ENCODE assay signal across 9 mouse cellular contexts in genomic region chr11:94159066-94159880, GRCm38 (mm10). TPM values are rescaled to one million over a fixed set of nuclear protein-coding genes. Genes with fewer than 3 reads are reported as not detected.
A peak's percentile ranks its signal among the peaks of the same experiment; 100 is the strongest.
DNase-seq lines count a peak whose midpoint lies in the region; ATAC-seq lines count a peak whose summit lies in the region.
"Had no signal": no experiment of that assay in that cellular context is flagged by ENCODE, and none has a peak within 500 bp of the region (broad histone marks: within the 10 kb centered on the region; RNA-seq: fewer than 3 reads in every experiment).

No protein-coding gene starts in this region.

- ATAC-seq in kidney, embryonic 15.5 days (replicated peaks; ENCODE audit: low FRiP score): 0 out of 2 replicates have a peak, but pooled peaks have one; percentile 12
- no peak for ATAC-seq in midbrain, embryonic 16.5 days
- ATAC-seq in megakaryocyte, adult 5-6 weeks (ENCODE audit: poor library complexity, severe bottlenecking): no peak

- H3K4me2 ChIP-seq in kidney, embryonic 15.5 days: no peak overlapping the region
- H3K4me2 ChIP-seq in midbrain, embryonic 16.5 days (ENCODE audit: low read length): peak overlapping the region; percentile 52

- no peaks in the 10 kb centered on the region for H3K9me3 ChIP-seq in kidney, embryonic 15.5 days (replicated peaks)
- H3K9me3 ChIP-seq in midbrain, embryonic 16.5 days (replicated peaks; ENCODE audit: control insufficient read depth, low read length, poor library complexity, severe bottlenecking): no peaks in the 10 kb centered on the region

- no peaks in the 10 kb centered on the region for H3K36me3 ChIP-seq in kidney, embryonic 15.5 days
- H3K36me3 ChIP-seq in midbrain, embryonic 16.5 days (ENCODE audit: control insufficient read depth, insufficient read depth, low read length): no peaks in the 10 kb centered on the region

- H3K9ac ChIP-seq in kidney, embryonic 15.5 days: no peak overlapping the region
- peak overlapping the region; percentile 61 for H3K9ac ChIP-seq in midbrain, embryonic 16.5 days (ENCODE audit: low read depth, low read length)

- peaks cover 40% of the 10 kb centered on the region for H3K4me1 ChIP-seq in kidney, embryonic 15.5 days
- peaks cover 32% of the 10 kb centered on the region for H3K4me1 ChIP-seq in midbrain, embryonic 16.5 days (ENCODE audit: control insufficient read depth, insufficient read depth, low read length)

- peak; percentile 43 for DNase-seq in retina, embryonic 14.5 days (ENCODE audit: low spot score)
- no peak for DNase-seq in retina, postnatal 1 day
- DNase-seq in cerebellum, adult 11 months: peak; percentile 46
- peak; percentile 65 for DNase-seq in gastrocnemius, postnatal 25 days
- DNase-seq in urinary bladder, adult 18-20 months (ENCODE audit: low spot score in 2 of 2): no peak

- no peak overlapping the region for H3K4me3 ChIP-seq in kidney, embryonic 15.5 days (replicated peaks)
- no peak overlapping the region for H3K4me3 ChIP-seq in midbrain, embryonic 16.5 days (ENCODE audit: low read depth, low read length)

- H3K27ac ChIP-seq in kidney, embryonic 15.5 days: peak overlapping the region; percentile 51
- H3K27ac ChIP-seq in midbrain, embryonic 16.5 days (ENCODE audit: low read length): peak overlapping the region; percentile 99
- H3K27ac ChIP-seq: macrophage had no signal

- WGBS in kidney, embryonic 15.5 days: 59% methylated on average over 14 of the region's 14 CpGs
- 31% methylated on average over 14 of the region's 14 CpGs for WGBS in midbrain, embryonic 16.5 days

- no peaks in the 10 kb centered on the region for H3K27me3 ChIP-seq in kidney, embryonic 15.5 days
- H3K27me3 ChIP-seq in midbrain, embryonic 16.5 days (ENCODE audit: control insufficient read depth, insufficient read depth, low read depth, low read length): no peaks in the 10 kb centered on the region

RNA-seq across cellular contexts. Expression of gene Tob1, which starts 52.0 kb away (rescaled TPM):
- 100 to 1,000 TPM; 136 to 169 TPM for total RNA-seq in gastrocnemius, postnatal 25 days (2021)
- polyA plus RNA-seq in kidney, embryonic 15.5 days (2015; fragmentation: Nextera tagmentation; extraction: Ambion mirVana): 36.6 and 40.8 TPM in 2 replicates
- polyA plus RNA-seq in midbrain, embryonic 16.5 days (2015; fragmentation: Nextera tagmentation; extraction: Ambion mirVana): 28.1 and 28.6 TPM in 2 replicates
- total RNA-seq in megakaryocyte, adult 5-6 weeks (2015): 15.5 and 17.8 TPM in 2 replicates
- total RNA-seq in megakaryocyte, adult 5-6 weeks (2017): 13.5 and 19.3 TPM in 2 replicates

Comparison
In these comparisons a context has a peak if more than half of its experiments do, and no peak if none do; other contexts are left out.
1. DNase-seq: peak in retina, embryonic 14.5 days (single experiment), cerebellum, adult 11 months (single experiment) and gastrocnemius, postnatal 25 days (single experiment); none in retina, postnatal 1 day (single experiment) and urinary bladder, adult 18-20 months (0 of 2).
2. RNA of gene Tob1, which starts 52.0 kb away (total RNA-seq): 136 to 169 TPM in gastrocnemius, postnatal 25 days; 13.5 to 19.3 TPM in megakaryocyte, adult 5-6 weeks; every median in the first group is over 4 times any median in the second.